Mouse (Mus musculus): ENCODE results near the gene Hdac7.

DNA sequence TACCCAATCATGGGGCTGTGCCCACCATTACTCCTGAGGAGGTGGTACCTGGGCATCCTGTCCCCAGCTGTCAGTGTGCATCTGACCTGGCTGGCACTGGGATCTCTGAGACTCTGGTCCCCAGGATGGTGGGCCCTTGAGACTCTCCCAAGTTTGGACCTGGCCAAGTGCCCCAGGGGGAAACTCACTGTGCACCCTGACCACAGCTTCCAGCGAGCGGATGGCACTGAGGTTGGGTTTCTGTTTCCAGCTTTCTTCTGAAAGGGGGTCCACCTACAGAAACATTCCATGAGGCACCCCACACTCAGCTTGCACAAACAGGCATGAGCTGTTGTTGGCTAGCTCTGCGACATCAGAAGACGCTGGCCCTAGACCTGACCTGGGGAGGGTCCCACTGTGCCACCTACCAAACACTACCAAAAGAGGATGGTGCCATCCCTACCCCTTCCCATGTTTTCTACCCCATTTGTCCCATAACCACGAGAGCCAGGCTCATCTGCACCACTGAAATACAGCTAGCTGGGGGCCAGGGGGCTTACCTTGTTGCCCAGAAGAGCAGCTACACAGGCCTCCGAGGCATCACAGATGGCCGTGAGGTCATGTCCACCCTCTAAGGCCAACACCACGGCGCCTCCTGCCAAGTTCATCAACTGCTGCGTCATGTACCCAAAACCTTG lies 48.6 kb downstream of the Hdac7 start:
- no peak for TF ChIP-seq POLR2A (IDR thresholded peaks at IDR 0.05; ENCODE audit: borderline replicate concordance, extremely low read depth, low read depth, low read length)
- TF ChIP-seq CTCF (IDR thresholded peaks at IDR 0.05; ENCODE audit: insufficient read depth, low read length), result no peak
